Mouse (Mus musculus) left cerebral cortex, adult 18-20 months (tissue): ENCODE measurements at regions not wholly inside any gene's neighbourhood (a gene's known extent, or its start where the extent isn't known, plus 50 kb on each side); places are given as distances from the start of the nearest gene placed in this dataset.

Experiments
- DNase-seq, 2 experiments: peaks; one replicate each; pipeline ENCODE4 v3.0.0; 2021 to 2022; ENCODE audit warnings: low spot score in 2 of 2, mixed read lengths in 1 of 2

DNA sequence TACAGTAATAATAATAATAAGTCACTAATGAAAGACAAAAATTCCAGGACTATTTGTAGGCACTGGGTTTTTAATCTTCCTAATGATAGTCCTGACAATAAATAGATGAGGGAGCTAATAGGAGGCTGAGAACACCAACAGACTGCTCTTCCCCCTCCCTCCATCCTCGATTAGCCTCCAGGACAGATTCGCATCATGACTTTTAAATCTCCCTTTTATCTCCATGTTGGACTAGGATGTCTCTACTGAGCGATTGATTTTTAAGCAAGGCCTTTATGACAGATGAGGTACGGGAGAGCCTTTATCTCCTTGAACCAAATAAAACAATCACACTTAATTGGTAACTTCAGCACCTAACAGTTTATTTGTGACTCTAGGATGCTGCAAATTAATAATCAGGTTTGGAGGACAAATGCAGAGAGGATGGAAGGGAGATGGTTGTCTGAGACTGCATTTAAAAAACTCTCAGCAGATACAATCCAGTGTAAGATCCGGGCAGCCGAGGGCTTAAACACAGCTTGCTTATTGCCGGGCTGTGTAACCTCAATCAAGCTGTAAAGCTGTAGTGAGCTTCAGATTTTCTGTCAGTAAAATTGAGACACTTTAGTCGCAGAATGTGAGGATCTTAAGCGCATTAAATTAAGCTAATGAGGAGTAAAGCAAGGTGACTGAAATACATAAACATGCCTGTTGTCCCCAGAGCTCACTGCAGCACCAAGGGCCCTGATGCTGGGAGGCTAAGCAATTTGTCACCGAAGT lies 82.3 kb downstream of the Cmpk2 start:
- DNase-seq: no peak

DNA sequence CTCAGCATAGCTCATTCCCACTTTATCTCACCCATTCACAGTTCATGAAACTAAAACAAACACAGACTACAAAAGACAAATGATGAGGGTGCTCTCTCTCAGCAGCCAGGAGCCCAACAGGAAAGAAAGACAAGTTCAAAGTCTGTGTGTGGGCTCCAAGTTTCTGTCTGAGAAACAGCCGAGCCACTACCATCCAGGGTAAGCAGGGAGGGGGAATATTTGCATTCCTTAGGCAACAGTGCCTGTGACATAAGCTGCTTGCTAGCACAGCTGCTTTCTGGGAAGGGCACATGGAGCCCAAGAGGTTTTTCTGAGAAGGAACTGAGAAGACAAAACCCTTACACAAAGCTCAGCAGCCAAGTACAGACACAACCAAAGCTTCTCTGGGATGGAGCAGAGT lies 78.5 kb downstream of the Cmpk2 start:
- DNase-seq: no peak

DNA sequence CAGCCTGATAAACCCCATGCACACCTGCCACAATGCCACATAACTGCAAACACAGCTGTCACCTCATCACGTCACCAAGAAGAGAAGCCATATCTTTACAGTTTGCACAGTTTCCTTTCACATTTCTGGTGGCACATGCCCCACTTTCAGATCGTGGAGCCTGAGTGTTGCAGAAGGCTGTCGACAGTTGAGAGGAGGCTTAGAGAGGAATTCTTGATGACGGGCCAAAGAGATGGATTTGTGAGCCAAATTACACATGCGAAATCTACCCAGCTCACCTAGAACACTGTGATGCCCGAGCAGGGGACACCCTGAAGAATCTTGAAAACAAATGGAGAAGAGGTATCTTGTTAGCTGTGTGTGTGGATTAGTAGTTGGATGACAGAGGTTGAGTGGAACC lies 77.4 kb downstream of the Cmpk2 start:
- DNase-seq: no peak

DNA sequence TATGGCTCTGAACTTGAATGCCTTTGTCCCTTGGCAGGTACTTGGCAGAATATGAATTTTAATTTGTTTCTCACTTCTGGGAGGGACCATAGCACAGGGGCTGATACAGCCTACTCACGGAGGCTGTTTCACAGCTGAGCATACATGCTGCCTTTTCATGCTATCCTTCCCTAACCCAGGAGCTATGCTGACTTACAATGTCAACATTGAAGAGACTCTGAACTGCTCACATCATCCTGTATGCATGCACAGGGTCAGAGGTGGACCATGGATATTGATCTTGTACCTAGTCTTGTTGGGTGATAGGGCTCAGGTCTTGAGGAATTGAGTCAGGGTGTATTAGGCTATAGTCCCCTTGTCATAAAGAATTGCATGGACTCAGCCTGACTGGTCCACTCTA lies 74.5 kb downstream of the Cmpk2 start:
- DNase-seq: no peak

DNA sequence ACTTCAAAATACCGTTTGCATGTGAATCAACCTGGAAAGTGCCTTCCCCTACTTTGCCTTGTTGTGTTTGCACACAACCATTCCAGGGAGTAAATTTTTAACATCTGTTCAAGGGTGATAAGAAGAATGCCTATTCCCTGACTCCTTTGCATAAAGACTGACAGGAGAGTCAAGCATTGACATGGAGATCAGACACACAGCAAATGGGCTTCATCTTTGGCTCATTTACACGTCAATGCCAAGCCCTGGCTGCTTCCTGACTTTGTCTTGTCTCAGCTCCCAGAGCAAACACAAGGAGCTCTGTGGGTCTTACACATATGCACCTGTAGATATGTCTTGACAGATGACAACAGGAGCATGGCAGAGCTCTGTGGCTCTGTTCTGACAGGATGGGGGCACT lies 73.4 kb downstream of the Cmpk2 start:
- DNase-seq: no peak

DNA sequence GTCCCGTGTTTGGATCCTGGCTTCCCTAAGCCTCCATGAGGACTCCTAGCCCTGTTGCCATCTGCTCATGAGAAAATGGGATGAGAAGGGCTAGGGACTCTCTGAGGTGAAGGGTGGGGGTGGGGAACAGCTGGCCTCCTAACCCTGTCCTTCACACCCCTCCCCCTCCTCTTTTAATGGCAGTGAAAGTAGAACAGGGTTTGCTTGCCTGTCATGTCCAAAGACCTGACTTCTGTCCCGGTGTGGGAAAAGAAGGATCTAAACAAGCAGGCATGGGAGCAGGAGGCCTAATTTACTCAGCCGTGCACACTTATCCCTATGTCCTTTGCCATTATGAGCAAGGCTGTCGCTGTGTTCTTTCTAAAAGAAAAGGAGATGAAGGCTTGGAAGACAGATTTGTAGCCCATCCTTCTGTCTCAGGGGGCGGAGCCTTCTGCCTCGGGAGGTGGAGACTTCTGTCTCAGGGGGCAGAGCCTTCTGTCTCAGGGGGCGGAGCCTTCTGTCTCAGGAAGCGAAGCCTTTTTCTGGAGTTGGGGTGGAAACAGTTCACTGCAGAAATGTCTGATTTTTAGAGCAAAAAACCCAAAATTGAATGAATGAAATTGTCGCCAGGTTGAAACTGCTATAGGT lies 66.4 kb downstream of the Cmpk2 start:
- no peak for DNase-seq

DNA sequence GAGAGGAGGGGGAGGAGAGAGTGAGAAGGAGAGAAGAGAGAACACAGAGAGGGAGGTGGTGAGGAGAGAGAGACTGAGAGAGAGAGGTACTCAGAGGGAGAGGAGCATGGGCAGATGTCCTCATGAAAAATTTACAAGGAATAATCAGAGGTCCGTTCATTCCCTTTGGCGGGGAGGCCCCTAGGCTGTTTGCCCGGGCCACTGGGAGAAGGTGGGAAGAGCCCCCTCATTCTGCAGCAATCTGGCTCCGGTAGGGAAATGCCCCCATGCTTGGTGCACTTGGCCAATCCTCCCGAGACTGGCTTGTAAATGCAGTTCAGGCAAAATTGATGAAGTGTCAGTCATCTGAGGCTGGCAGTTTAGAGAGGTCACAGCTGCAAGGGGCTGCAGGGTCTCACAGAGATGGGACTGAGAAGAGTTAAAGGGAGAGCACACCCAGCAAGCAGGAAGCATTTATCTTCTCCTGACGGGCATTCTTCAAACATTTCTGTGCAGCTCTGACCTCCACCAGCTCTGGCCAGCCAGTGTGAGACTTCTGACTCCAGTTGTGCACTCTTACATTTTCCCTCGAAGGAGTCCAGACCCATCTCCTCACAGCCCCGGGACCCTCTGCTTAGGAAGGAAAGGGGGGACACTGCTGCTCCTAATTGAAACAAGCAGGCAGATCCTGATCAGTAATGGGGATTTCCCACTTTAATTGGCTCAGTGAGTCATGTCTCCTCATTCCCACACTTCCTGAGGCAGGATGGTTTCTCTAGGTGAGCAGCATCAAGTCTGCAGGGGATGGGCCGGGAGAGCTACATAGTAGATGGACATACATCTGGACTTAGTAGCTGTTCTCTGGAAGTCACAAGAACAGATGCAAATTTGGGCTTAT lies 65.5 kb downstream of the Cmpk2 start:
- no peak for DNase-seq

DNA sequence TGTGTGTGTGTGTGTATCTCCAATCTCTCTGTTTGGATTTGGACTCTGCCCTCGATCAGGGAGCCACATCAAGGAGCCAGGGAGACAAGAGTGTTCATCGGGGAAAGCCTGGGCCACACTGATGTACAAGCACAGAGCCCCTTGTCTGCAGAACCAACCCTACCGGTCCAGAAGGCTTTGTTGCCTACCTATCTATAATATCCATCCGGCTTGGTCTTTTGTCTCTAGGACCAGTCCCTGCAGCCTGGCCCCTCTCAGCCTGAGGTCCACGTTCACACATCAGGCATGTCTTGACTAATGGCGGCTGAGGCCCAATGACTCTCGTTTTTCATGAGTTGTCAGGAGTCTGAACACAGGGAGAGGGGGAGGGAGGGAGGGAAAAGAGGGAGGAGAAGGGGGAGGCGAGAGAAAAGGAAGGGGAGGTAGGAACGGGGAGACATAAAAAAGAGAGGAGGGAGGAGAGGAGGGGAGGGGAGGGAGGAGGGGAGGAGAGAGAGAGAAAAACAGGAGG lies 64.7 kb downstream of the Cmpk2 start:
- no peak for DNase-seq

DNA sequence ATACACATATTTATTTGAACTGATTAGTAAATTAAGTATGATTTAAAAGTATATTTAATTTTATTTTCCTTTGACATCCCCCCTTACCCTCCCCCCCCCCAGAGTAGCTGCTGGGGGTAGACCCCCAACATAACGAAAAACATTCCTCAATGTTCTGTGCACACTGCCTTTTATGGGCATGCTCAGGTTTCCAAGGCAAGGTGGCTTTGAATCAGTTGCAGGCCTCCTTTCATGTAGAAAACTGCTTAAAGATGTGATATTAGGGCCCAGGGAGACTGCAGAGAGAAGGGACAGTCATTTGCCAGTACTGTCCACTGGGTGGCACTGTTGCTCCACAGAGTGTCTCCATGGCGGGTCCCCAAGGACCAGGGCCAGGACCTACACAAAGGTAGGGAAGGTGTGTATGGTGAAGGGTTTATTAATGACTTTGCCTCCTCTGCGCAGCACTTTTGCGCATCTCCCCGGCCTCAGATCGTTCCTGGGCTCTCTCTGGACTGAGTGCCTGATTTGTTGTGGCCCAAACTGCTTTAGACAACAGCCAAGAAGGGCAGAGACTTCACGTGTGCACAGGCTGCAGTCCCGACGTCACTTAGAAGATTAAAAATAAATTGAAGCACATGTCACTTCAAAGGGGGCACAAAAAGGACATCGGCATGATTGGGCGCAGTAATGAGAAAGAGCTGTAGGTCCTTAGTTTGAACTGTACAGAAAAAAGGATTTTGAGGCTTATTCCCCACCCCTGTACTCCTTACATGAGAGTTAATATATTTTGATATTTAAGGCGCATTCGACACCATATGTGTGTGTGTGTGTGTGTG lies 64.0 kb downstream of the Cmpk2 start:
- DNase-seq: peak; percentile 81 to 82

DNA sequence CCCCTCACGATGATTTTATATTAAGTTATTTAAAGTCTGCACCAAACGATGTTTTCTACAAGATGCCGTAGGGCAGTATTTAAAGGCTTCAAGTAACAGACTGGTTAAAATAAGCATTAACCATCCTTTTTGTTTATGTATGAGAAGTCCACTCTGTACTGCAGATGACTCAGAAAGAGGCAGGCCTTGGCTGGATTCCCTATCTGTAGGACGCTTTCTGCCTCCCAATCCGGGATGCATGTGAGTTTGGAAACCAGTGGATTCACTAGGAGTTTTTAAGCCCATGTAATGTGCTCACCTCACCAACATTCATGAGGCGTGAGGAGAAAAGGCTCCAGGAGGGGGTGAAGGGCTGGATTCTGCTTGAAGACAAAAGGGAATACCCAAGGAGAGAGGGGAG lies 63.1 kb downstream of the Cmpk2 start:
- DNase-seq: no peak
